Mouse (Mus musculus) cerebellum, adult 18-20 months (tissue): ENCODE measurements at regions not wholly inside any gene's neighbourhood (a gene's known extent, or its start where the extent isn't known, plus 50 kb on each side); places are given as distances from the start of the nearest gene placed in this dataset.

Source experiments
- DNase-seq, 2 experiments: peaks; one replicate each; pipeline ENCODE4 v3.0.0; 2021

DNA sequence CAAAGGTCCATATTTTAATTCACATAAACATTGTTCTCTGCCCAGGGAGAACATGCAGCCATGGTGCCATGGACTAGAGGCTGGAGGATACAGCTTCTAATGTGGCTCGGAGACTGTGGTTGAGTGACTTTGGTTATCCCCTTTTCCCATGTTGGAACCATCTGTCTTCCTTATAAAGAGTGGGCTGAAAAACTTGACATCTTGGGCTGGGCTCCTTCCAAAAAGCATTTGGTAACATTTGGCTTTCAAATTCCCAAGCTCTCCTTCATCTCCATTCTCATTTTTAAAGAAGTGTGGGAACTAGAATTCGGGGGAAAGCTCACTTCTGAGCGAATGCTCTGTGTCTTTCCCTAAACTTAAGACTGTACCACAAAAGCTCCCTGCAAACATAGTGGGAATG, 50.3 kb upstream of the Cxcl12 start:
- DNase-seq: no peak
